ENCODE assay signal across 8 mouse cellular contexts in genomic region chr12:85339947-85340346, GRCm38 (mm10). TPM values are rescaled to one million over a fixed set of nuclear protein-coding genes. Genes with fewer than 3 reads are reported as not detected.
DNase-seq lines count a peak whose midpoint lies in the region; ATAC-seq and TF ChIP-seq lines count a peak whose summit lies in the region.

No protein-coding gene starts in this region.

- H3K9ac ChIP-seq in liver, adult 2 months (ENCODE audit: low read depth, low read length) = 0 out of 2 replicates have a peak overlapping the region, but pooled peaks have one; percentile 47
- H3K9ac ChIP-seq in midbrain, postnatal 0 days (replicated peaks; ENCODE audit: low read length, poor library complexity, severe bottlenecking) = no peak overlapping the region

- 30% methylated on average over 4 of the region's 4 CpGs for WGBS in liver, adult 2 months
- WGBS in midbrain, postnatal 0 days = 36% methylated on average over 4 of the region's 4 CpGs

- H3K4me2 ChIP-seq in midbrain, postnatal 0 days (ENCODE audit: low read depth, low read length, poor library complexity, severe bottlenecking) = peak overlapping the region; percentile 83; the same call in 1 of the 2 replicates

- no peaks in the 10 kb centered on the region for H3K9me3 ChIP-seq in midbrain, postnatal 0 days (ENCODE audit: low read length)

- H3K79me2 ChIP-seq in liver, adult 2 months (ENCODE audit: control insufficient read depth, insufficient read depth, low read length) = peaks cover 3% of the 10 kb centered on the region; the same call in 1 of the 2 replicates

- no peak for TF ChIP-seq CTCF in liver, adult 2 months (IDR thresholded peaks at IDR 0.05; ENCODE audit: low read depth, low read length)
- TF ChIP-seq CTCF in midbrain, postnatal 0 days (IDR thresholded peaks at IDR 0.05) = no peak

- DNase-seq in adrenal gland, postnatal 10 days = peak; percentile 30
- no peak for DNase-seq in adrenal gland, postnatal 4 days (ENCODE audit: low spot score in 2 of 2)
- DNase-seq in MN1 (ENCODE audit: low spot score) = peak; percentile 34
- peak; percentile 61 for DNase-seq in liver, adult 2 months (ENCODE audit: extremely low read depth, low read depth, low spot score)
- no peak for DNase-seq in midbrain, postnatal 0 days (ENCODE audit: low spot score)
- DNase-seq in gastrocnemius, adult 8-10 months (ENCODE audit: low spot score in 2 of 2) = no peak
- DNase-seq in layer of hippocampus, postnatal 14 days (ENCODE audit: low spot score in 2 of 2) = no peak

- H3K27me3 ChIP-seq in liver, adult 2 months (ENCODE audit: control insufficient read depth, insufficient read depth, low read length) = no peaks in the 10 kb centered on the region
- no peaks in the 10 kb centered on the region for H3K27me3 ChIP-seq in midbrain, postnatal 0 days (ENCODE audit: insufficient read depth, low read length)

- H3K27ac ChIP-seq in liver, adult 2 months (replicated peaks; ENCODE audit: insufficient read depth, low read depth, low read length) = peak overlapping the region; percentile 67
- H3K27ac ChIP-seq in midbrain, postnatal 0 days (ENCODE audit: low read depth, low read length) = no peak overlapping the region

- no peak for TF ChIP-seq POLR2A in liver, adult 2 months (IDR thresholded peaks at IDR 0.05; ENCODE audit: extremely low read depth, insufficient read depth, low read length)

- H3K36me3 ChIP-seq in liver, adult 2 months (ENCODE audit: control insufficient read depth, insufficient read depth, low read length) = peaks cover 18% of the 10 kb centered on the region
- H3K36me3 ChIP-seq in midbrain, postnatal 0 days (ENCODE audit: insufficient read depth, low read length) = peaks cover 11% of the 10 kb centered on the region; the same call in 1 of the 2 replicates

- peak overlapping the region; percentile 70; the same call in 1 of the 2 replicates for H3K4me3 ChIP-seq in liver, adult 2 months (ENCODE audit: insufficient read depth, low read depth, low read length)
- no peak overlapping the region for H3K4me3 ChIP-seq in midbrain, postnatal 0 days (ENCODE audit: low read depth, low read length)

- peaks cover 13% of the 10 kb centered on the region for H3K4me1 ChIP-seq in liver, adult 2 months (ENCODE audit: control insufficient read depth, insufficient read depth, low read length)
- peaks cover 5% of the 10 kb centered on the region for H3K4me1 ChIP-seq in midbrain, postnatal 0 days (ENCODE audit: insufficient read depth, low read length)

- peak; percentile 73 for ATAC-seq in granulocyte monocyte progenitor cell, adult 5-6 weeks (replicated peaks; ENCODE audit: poor library complexity, severe bottlenecking)
- ATAC-seq in midbrain, postnatal 0 days (ENCODE audit: low FRiP score) = no peak

RNA-seq across cellular contexts. Expression of gene Nek9, which starts 0.8 kb away (rescaled TPM):
- total RNA-seq in adrenal gland, postnatal 10 days (2021) = 10 to 100 TPM; 57.5 to 65.8 TPM
- total RNA-seq in adrenal gland, postnatal 4 days (2021) = 10 to 100 TPM; 76.7 to 77.0 TPM
- total RNA-seq in granulocyte monocyte progenitor cell, adult 5-6 weeks (2014; fragmentation: Nextera tagmentation) = 33.1 and 44.6 TPM in 2 replicates
- 24.1 and 26.6 TPM in 2 replicates for total RNA-seq in granulocyte monocyte progenitor cell, adult 5-6 weeks (2017)
- total RNA-seq in liver, adult 2 months (2014; rRNA removed) = 17.0 and 19.1 TPM in 2 replicates
- 13.7 and 14.0 TPM in 2 replicates for polyA plus RNA-seq in liver, adult 2 months (2012; rRNA removed)
- 16.5 and 22.8 TPM in 2 replicates for total RNA-seq in midbrain, postnatal 0 days (2014; rRNA removed)
- polyA plus RNA-seq in midbrain, postnatal 0 days (2015; fragmentation: Nextera tagmentation; extraction: Ambion mirVana) = 7.1 and 7.5 TPM in 2 replicates
- 100 to 1,000 TPM; 114 to 164 (median 126) TPM for total RNA-seq in gastrocnemius, adult 8-10 months (2022)
- 10 to 100 TPM; 29.4 to 29.6 TPM for total RNA-seq in layer of hippocampus, postnatal 14 days (2021)

RNA-seq across cellular contexts. Expression of gene Tmed10, which starts 34.7 kb away (rescaled TPM):
- total RNA-seq in adrenal gland, postnatal 10 days (2021) = 100 to 1,000 TPM; 222 to 223 TPM
- total RNA-seq in adrenal gland, postnatal 4 days (2021) = 100 to 1,000 TPM; 290 to 301 TPM
- 278 and 296 TPM in 2 replicates for total RNA-seq in granulocyte monocyte progenitor cell, adult 5-6 weeks (2014; fragmentation: Nextera tagmentation)
- 176 and 201 TPM in 2 replicates for total RNA-seq in granulocyte monocyte progenitor cell, adult 5-6 weeks (2017)
- total RNA-seq in liver, adult 2 months (2014; rRNA removed) = 44.3 and 57.3 TPM in 2 replicates
- 151 and 152 TPM in 2 replicates for polyA plus RNA-seq in liver, adult 2 months (2012; rRNA removed)
- total RNA-seq in midbrain, postnatal 0 days (2014; rRNA removed) = 68.2 and 68.6 TPM in 2 replicates
- polyA plus RNA-seq in midbrain, postnatal 0 days (2015; fragmentation: Nextera tagmentation; extraction: Ambion mirVana) = 175 and 186 TPM in 2 replicates
- 100 to 1,000 TPM; 108 to 122 (median 116) TPM for total RNA-seq in gastrocnemius, adult 8-10 months (2022)
- total RNA-seq in layer of hippocampus, postnatal 14 days (2021) = 100 to 1,000 TPM; 146 to 156 TPM

RNA-seq across cellular contexts. Expression of gene Zc2hc1c, which starts 51.6 kb away (rescaled TPM):
- 1 to 10 TPM in 1 of 2 experiments, under 1 TPM in 1; 0.78 to 1.2 TPM for total RNA-seq in adrenal gland, postnatal 10 days (2021)
- 1 to 10 TPM; 1.4 to 2.0 TPM for total RNA-seq in adrenal gland, postnatal 4 days (2021)
- not detected in 2 replicates for total RNA-seq in granulocyte monocyte progenitor cell, adult 5-6 weeks (2014; fragmentation: Nextera tagmentation)
- not detected in 2 replicates for total RNA-seq in granulocyte monocyte progenitor cell, adult 5-6 weeks (2017)
- 0.87 and 0.92 TPM in 2 replicates for total RNA-seq in liver, adult 2 months (2014; rRNA removed)
- 0.48 and 0.57 TPM in 2 replicates for polyA plus RNA-seq in liver, adult 2 months (2012; rRNA removed)
- total RNA-seq in midbrain, postnatal 0 days (2014; rRNA removed) = 1.5 and 1.7 TPM in 2 replicates
- 1.7 and 1.8 TPM in 2 replicates for polyA plus RNA-seq in midbrain, postnatal 0 days (2015; fragmentation: Nextera tagmentation; extraction: Ambion mirVana)
- 1 to 10 TPM; 1.6 to 2.2 (median 1.8) TPM for total RNA-seq in gastrocnemius, adult 8-10 months (2022)
- total RNA-seq in layer of hippocampus, postnatal 14 days (2021) = 1 to 10 TPM in 1 of 2 experiments, under 1 TPM in 1; 0.88 to 1.2 TPM

RNA-seq across cellular contexts. Expression of gene Acyp1, which starts 51.7 kb away (rescaled TPM):
- total RNA-seq in adrenal gland, postnatal 10 days (2021) = 10 to 100 TPM; 28.2 to 31.0 TPM
- 10 to 100 TPM; 29.3 to 38.6 TPM for total RNA-seq in adrenal gland, postnatal 4 days (2021)
- 39.7 and 58.9 TPM in 2 replicates for total RNA-seq in granulocyte monocyte progenitor cell, adult 5-6 weeks (2014; fragmentation: Nextera tagmentation)
- 34.6 and 69.2 TPM in 2 replicates for total RNA-seq in granulocyte monocyte progenitor cell, adult 5-6 weeks (2017)
- 11.5 and 20.0 TPM in 2 replicates for total RNA-seq in liver, adult 2 months (2014; rRNA removed)
- polyA plus RNA-seq in liver, adult 2 months (2012; rRNA removed) = 8.9 and 9.4 TPM in 2 replicates
- total RNA-seq in midbrain, postnatal 0 days (2014; rRNA removed) = 23.2 and 25.4 TPM in 2 replicates
- 40.3 and 41.8 TPM in 2 replicates for polyA plus RNA-seq in midbrain, postnatal 0 days (2015; fragmentation: Nextera tagmentation; extraction: Ambion mirVana)
- 10 to 100 TPM; 53.5 to 69.6 (median 58.9) TPM for total RNA-seq in gastrocnemius, adult 8-10 months (2022)
- 10 to 100 TPM; 32.8 to 36.8 TPM for total RNA-seq in layer of hippocampus, postnatal 14 days (2021)

Comparison
In these comparisons a context has a peak if more than half of its experiments do, and no peak if none do; other contexts are left out.
1. DNase-seq: peak in adrenal gland, postnatal 10 days (single experiment), MN1 (single experiment) and liver, adult 2 months (single experiment); none in adrenal gland, postnatal 4 days (0 of 2), midbrain, postnatal 0 days (single experiment), gastrocnemius, adult 8-10 months (0 of 2) and layer of hippocampus, postnatal 14 days (0 of 2).